In the genomic region with DNA sequence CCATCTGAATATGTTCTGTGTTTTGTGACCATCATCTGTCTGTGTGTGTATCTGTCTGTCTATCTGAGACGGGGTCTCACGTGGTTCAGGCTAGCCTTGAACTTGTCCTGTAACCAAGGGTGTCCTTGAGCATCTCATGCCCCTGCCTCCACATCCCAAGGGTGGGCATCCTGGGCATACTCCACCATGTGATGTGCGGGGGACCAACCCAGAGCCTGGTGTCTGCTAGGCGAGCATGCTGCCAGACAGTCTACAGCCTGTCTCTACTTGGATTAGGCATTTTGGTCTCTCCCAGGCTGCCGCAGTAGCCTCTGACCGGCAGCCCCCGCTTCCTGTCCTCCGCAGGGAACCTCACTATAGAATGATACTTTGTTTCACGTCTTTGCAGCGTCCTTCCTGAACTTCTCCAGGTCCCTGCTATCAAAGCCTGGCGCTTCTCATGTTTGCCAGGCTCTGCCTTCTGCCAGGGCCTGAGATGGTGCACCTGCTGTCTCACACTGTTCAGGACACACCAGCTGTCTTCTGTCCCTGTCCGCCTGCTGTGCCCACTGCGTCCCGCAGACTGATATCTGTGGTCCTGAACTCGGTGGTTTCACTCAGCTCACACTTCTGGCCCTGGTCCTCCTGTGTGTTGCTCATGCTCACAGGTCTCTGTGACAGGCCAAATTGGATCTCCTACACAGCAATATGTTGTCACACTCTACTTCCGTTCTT, we compare ENCODE assay signal across 11 mouse cellular contexts.
DNase-seq lines count a peak whose midpoint lies in the region; ATAC-seq and TF ChIP-seq lines count a peak whose summit lies in the region.
"Had no signal": no experiment of that assay in that cellular context is flagged by ENCODE, and none has a peak within 500 bp of the region (broad histone marks: within the 10 kb centered on the region; RNA-seq: fewer than 3 reads in every experiment).

No protein-coding gene starts in this region.

- no peaks in the 10 kb centered on the region for H3K9me3 ChIP-seq in intestine, embryonic 16.5 days (ENCODE audit: control insufficient read depth, low read length)
- no peaks in the 10 kb centered on the region for H3K9me3 ChIP-seq in intestine, postnatal 0 days (ENCODE audit: control insufficient read depth)
- H3K9me3 ChIP-seq in heart, embryonic 12.5 days (replicated peaks) = no peaks in the 10 kb centered on the region
- H3K9me3 ChIP-seq: embryonic facial prominence, embryonic 12.5 days had no signal

- H3K9ac ChIP-seq in intestine, embryonic 16.5 days (ENCODE audit: low read depth, low read length) = 0 out of 2 replicates have a peak overlapping the region, but pooled peaks have one; percentile 16
- H3K9ac ChIP-seq in intestine, postnatal 0 days (ENCODE audit: low read depth, low read length) = no peak overlapping the region
- H3K9ac ChIP-seq in heart, embryonic 12.5 days = no peak overlapping the region
- H3K9ac ChIP-seq: embryonic facial prominence, embryonic 12.5 days had no signal

- ATAC-seq in intestine, embryonic 16.5 days = no peak
- ATAC-seq in intestine, postnatal 0 days = no peak
- no peak for ATAC-seq in granulocyte monocyte progenitor cell, adult 5-6 weeks (replicated peaks; ENCODE audit: poor library complexity, severe bottlenecking)
- ATAC-seq in heart, embryonic 12.5 days (ENCODE audit: insufficient number of reproducible peaks, low FRiP score) = no peak

- H3K36me3 ChIP-seq in intestine, embryonic 16.5 days (ENCODE audit: control insufficient read depth, insufficient read depth, low read length) = no peaks in the 10 kb centered on the region
- no peaks in the 10 kb centered on the region for H3K36me3 ChIP-seq in intestine, postnatal 0 days (ENCODE audit: control insufficient read depth, insufficient read depth)
- H3K36me3 ChIP-seq in heart, embryonic 12.5 days = no peaks in the 10 kb centered on the region
- H3K36me3 ChIP-seq: embryonic facial prominence, embryonic 12.5 days had no signal

- no peak overlapping the region for H3K4me3 ChIP-seq in intestine, embryonic 16.5 days (ENCODE audit: low read length)
- no peak overlapping the region for H3K4me3 ChIP-seq in intestine, postnatal 0 days (ENCODE audit: low read depth, low read length)
- H3K4me3 ChIP-seq in heart, embryonic 12.5 days = no peak overlapping the region
- H3K4me3 ChIP-seq: embryonic facial prominence, embryonic 12.5 days had no signal

- WGBS in intestine, embryonic 16.5 days = 67% methylated on average over 16 of the region's 16 CpGs
- 73% methylated on average over 16 of the region's 16 CpGs for WGBS in intestine, postnatal 0 days
- WGBS in heart, embryonic 12.5 days = 61% methylated on average over 16 of the region's 16 CpGs

- no peaks in the 10 kb centered on the region for H3K27me3 ChIP-seq in intestine, embryonic 16.5 days (replicated peaks; ENCODE audit: control insufficient read depth, insufficient read depth, low read length)
- no peaks in the 10 kb centered on the region for H3K27me3 ChIP-seq in intestine, postnatal 0 days (replicated peaks; ENCODE audit: control insufficient read depth, insufficient read depth, low read length)
- H3K27me3 ChIP-seq in heart, embryonic 12.5 days (replicated peaks) = no peaks in the 10 kb centered on the region
- H3K27me3 ChIP-seq: embryonic facial prominence, embryonic 12.5 days had no signal

- no peak overlapping the region for H3K4me2 ChIP-seq in intestine, embryonic 16.5 days (ENCODE audit: low read depth, low read length)
- H3K4me2 ChIP-seq in intestine, postnatal 0 days (replicated peaks; ENCODE audit: low read depth) = no peak overlapping the region
- H3K4me2 ChIP-seq in heart, embryonic 12.5 days = no peak overlapping the region
- H3K4me2 ChIP-seq: embryonic facial prominence, embryonic 12.5 days had no signal

- DNase-seq in A20 (ENCODE audit: low read depth, low spot score) = peak; percentile 63
- DNase-seq in brain, adult 2 months (ENCODE audit: low read depth, low spot score) = peak; percentile 78
- peak; percentile 42 to 49 for DNase-seq in cerebellum, postnatal 36 days
- DNase-seq: kidney, adult 18-20 months; lung, postnatal 14 days; thymus, postnatal 36 days had no signal

- peaks cover 19% of the 10 kb centered on the region for H3K4me1 ChIP-seq in intestine, embryonic 16.5 days (ENCODE audit: control insufficient read depth, insufficient read depth, low read length)
- H3K4me1 ChIP-seq in intestine, postnatal 0 days (replicated peaks; ENCODE audit: control insufficient read depth, insufficient read depth, low read length) = no peaks in the 10 kb centered on the region
- H3K4me1 ChIP-seq in heart, embryonic 12.5 days (replicated peaks) = peaks cover 42% of the 10 kb centered on the region

- no peak for TF ChIP-seq CTCF in intestine, postnatal 0 days (IDR thresholded peaks at IDR 0.05; ENCODE audit: low read depth)

- no peak overlapping the region for H3K27ac ChIP-seq in intestine, embryonic 16.5 days (ENCODE audit: low read length)
- no peak overlapping the region for H3K27ac ChIP-seq in intestine, postnatal 0 days (ENCODE audit: low read depth, low read length)
- no peak overlapping the region for H3K27ac ChIP-seq in heart, embryonic 12.5 days (ENCODE audit: poor library complexity, severe bottlenecking)
- H3K27ac ChIP-seq: embryonic facial prominence, embryonic 12.5 days had no signal
